Mouse (Mus musculus): ENCODE results near the gene Mast4.

The Mast4 gene

DNA sequence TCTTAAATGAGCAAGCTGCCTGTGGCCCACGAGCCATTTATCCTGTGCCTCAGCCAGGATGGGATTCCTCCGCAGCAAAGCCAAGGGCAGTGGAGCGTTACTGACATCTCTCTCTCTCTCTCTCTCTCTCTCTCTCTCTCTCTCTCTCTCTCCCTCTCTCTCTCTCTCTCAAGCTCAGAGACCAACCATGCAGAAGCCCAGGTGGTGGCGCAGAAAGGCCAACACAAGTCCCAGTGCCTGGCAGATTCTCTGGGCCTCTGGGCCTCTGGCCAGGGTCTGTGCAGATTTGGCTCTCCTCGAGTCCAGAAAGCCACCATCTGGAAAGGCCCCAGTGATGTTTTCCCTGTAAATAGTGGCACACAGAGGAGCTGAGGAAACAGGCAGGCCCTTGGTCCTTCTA lies 220.0 kb downstream of the Mast4 start:
- peak; percentile 26 for DNase-seq

DNA sequence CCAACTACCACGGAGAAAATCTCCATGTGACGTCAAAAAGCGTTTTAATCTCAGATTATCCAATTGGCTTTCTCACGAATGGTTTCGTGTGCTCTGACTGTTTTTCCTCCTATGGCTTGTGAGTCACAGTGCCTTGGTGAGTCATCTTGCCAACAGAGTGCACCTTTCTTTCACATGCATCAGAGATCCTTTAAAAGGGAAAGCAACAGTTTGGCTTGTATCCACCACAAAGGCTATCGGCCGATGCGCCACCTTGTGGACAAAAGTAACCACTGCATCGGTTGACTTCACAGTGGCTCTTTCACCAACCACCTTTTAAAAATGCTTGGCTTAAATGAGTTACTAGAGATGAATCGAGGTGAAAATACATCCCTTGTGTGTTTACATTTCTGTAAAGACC lies 224.4 kb downstream of the Mast4 start:
- DNase-seq = peak; percentile 75

DNA sequence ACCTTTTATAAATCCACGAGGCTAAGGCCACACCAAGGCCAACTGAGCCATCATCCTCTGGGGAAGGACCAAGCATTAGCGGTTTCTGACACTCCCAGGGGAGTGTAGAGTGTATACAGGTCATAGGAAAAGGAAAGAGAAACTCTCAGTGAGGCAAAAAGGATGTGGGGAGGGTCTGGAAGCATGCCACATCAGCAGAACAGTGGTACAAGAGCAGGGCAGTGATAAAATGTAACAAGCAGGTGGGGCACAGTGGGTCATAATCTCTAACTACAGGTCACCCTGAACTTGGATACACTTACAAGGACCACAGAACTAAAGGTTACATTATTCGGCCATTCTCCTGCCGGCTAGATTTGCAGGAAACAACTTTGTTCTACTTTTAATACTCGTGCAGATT lies 226.9 kb downstream of the Mast4 start:
- DNase-seq = no peak

DNA sequence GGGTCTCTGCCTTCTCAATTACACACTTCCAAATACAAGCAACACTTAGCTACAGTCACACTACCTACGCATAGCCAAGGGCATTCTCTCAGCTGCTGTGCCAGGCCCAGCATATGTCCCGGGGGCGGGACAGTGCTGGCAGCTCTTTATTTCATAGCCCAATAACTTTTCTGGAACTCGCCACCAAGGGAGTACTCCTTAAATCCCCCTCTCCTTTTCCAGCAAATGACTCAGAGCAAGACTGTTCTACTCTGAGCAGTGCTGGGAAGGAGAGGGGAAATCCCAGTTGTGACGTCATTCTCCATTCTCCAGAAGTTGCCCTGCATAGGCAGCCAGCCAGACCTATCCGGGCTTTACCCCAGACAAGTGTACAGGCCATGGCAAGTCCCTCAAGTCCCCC lies 231.7 kb downstream of the Mast4 start:
- no peak for DNase-seq

DNA sequence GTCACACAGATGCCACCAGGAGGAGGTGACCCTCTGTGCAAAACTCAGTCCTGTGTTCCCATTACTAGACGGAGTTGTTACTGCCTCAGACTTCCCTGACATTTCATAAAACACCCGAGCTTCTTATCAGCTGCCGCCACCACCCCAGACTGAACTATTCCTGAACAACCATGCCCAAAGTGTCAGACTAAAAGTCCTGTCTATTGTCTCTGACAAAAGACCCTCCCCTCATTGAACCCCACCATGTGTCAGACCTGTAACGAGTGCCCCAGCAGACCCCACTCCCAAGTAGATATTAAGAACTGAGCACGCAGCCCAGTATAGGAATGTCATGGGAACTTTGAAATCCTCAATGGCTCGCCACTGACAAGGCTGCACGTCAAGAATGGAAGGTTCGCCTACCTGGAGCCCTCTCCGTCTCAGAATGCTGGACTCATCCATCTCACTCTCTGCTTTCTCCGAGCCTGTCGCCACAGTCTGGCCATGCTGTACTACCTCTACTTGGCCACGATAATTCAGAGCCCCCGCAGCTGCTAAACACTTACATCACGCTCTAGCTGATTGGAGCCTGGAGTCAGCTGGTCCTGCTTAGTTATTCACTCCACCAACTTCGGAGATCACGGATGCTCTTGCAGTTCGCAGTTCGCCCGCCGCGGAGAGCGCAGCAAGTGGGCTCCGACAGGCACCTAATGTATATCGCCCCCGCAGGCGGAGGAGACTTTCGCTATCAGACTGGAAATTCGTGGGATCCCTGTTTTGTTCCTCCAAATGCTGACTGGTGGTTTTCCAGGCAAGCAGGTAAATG lies 237.7 kb downstream of the Mast4 start:
- DNase-seq = peak; percentile 30

DNA sequence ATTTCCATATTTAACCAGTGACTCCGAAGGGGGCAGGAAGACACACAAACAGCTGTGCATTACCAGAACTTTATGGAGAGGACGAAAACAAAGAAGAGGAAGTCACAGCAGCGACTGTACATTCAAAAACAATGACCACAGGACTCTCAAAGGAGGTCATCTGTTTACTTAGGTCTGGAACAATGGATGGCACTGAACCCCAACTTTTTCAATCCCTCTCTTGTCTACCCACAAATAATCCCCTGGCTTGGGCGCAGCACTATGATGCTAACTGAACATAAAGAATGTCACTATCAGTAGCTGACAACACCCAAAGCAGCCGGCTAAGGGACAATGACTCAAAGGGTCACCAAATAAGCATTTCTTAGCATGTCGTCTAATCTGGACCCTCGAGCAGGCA lies 238.8 kb downstream of the Mast4 start:
- no peak for DNase-seq

DNA sequence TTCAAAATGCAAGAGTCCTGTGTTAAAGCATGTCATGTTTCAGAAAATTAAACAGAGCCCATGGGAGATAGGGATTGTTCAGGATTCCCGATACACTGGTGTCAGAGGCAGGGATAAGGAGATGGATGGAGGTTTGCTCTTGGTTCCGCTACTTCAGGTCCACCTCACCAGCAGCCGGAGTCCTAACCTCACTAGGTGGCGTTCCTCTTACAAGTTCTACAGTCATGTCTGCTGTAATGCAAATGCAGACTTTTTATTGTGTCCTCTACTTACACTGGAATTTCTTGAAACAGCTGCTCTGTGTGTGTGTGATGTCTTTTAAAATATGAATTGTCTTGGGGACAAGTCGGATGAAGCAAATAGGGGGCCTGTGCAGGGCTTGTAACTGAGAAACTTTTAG lies 239.7 kb downstream of the Mast4 start:
- no peak for DNase-seq

DNA sequence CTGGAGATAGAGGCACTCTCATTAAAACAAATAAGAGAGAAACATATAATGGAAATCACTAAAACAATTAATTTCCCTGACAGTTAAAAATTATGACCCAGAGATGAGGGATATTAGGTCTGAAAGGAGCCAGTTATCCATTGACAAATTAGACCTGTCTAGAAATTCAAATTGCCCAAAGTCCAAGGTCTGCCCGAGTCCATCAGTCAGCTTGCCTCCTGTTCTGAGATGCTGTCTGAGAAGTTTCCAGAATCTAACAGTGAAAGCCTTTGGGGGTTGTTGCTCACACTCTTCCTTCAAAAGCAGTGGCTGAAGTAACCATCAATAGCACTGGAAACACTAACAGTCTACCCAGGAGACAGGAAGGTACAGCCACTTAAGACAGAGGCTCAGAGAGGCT lies 240.6 kb downstream of the Mast4 start:
- DNase-seq = no peak

DNA sequence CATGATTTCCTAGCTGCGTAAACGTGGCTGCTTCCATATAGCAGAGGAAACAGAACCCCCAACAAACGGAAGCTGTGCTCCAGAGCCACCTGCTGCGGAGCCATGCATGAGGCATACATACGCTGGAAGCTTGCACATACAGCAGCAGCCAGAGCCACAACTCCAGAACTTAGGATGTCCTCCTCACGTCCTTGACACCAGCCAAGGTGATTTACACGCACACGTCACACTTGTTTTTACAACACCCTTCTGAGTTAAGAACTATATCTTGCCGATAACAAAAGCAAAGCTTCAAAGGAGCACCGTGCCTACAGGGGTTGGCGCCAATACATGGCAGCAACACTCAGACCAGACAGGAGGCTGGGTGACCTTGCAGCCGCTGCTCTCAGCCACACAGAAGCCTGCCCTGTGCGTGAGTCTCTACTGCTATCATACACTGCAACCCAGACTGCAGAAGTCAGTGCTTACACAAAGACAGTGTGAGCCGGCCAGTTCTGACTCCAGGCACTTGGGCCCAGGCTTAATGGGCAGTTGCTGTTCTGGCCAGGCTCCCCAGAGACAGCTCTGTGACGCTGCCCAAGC lies 248.7 kb downstream of the Mast4 start:
- no peak for DNase-seq

DNA sequence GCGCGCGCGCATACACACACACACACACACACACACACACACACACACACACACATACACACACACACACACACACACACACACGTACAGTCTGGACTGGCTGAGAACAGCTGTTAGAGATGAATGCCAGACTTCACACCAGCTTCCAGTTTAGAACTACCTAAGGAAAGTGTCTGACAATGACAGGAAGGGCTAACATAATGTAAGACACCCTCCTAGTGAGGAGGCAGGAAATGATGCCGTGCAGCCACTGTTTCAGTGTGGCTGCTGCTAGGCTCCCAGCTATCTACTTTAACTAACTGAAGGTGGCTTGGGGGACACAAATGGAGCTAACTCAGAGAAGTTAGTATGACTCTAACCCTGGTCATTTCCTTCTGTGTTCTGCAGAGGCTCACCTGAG lies 251.4 kb downstream of the Mast4 start:
- DNase-seq = no peak

DNA sequence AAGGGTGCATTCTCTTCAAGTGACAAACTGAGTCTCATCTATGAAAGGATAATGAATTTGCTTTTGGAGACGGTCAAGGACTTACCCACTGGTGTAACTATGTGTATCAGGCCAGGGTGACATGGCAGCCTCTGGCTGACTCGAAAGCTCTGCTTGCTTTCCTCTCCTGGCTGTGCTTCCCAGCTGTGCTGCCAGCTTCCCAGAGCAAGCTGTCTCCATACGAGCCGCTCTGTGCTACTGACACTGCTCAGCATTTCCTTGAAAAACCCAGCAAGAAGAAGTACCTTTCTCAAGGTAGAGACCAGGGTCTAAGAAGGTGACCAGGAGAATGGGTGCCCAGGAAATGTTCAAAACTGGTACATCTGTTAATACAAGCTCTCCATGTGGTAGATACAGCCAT lies 254.5 kb downstream of the Mast4 start:
- DNase-seq = no peak

DNA sequence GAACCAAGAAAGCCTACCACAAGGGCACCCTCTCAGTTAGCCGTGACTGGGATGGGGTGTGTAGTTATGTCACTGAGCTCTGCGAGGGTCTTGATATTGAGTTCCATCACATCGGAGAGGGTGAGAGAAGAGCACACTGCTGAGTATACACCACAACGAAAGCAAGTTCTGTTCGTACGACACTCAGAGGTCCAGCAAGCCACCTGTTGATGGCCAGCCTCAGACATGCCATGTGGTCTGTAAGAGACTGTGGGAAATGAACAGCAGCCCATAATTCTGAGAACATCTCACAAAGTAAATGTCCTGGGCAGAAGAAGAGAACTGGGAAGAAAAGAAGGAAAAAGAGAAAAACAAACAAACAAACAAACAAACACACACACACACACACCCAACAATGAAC lies 255.5 kb downstream of the Mast4 start:
- DNase-seq = no peak

DNA sequence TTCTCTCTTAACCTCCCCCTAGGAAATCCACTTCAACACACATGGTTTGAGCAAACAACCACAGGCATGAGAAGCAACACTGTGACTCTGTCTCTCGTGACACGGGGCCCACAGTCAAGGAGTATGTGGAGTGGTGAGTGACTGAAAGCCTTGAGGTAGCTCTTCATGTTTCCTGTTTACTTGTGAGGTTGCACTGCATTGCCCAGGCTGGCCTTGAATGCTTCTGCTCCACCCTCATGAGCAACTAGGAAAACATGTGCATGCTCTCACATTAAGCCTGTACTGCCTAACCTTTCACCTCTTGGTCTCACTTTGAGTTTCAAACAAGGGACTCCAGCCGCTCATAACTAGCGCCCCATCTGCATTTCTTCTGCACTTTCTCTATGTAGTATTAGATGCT lies 260.8 kb downstream of the Mast4 start:
- no peak for DNase-seq

DNA sequence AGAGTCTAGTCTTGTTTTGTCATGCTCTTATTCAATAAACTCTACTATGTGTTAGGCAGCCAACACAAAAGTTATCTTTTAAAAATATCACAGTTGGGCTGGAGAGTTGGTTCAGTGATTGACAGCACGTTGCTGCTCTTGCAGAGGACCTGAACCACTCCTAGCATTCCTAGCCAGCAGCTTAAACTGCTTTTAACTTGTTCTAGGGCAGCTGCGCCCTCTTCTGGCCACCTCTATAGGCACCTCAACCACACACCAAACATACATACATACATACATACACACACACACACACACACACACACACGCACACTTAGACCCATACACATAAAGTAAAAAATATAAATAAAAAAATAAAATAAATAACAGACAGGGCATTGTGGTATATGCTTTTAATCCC lies 262.5 kb downstream of the Mast4 start:
- no peak for DNase-seq

DNA sequence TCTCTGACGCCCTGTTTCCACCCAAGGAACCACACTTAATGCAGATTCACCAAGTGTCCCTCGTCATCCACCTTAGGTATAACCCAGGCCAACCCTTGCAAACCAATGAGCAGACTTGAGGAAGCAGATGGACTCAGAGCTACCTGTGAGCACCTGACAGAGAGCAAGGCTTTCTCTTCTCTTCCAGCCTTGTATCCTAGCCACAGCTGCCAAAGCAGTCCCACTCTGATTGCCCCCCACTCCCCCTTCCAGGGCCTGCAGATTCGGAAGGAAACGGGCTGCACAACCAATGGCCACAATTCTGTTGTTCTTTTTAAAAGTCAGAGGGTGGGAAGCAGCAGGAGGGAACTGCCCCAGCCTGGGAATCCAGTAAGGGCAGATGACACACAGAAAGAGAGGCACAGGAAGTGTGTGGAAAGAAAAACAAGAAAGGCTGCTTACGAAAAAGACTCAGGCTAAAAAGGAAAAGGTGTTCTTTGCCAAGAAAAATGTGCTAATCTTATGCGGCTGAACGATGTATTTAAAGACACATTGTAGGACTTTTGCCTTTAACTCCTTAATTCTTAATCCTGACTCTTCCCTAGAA lies 266.6 kb downstream of the Mast4 start:
- no peak for DNase-seq

DNA sequence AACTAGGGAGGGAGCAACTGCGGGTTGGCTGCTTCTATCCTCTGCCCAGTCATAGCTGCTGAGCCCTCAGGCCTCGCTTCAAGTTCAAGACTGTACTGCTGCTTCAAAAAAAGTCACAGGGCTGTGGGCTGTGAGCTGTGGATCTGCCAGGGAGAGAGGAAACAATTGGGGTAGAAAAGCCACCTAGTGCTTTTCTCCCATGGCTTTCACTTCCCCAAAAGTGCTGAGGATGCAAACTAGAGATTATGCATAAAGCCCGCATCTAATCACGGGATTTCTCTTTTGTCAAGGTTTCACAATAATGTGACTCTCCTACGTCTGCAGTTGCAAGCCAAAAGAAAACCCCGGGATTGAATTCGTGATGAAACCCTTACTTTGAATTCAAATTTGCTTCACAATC lies 268.9 kb downstream of the Mast4 start:
- DNase-seq = no peak

DNA sequence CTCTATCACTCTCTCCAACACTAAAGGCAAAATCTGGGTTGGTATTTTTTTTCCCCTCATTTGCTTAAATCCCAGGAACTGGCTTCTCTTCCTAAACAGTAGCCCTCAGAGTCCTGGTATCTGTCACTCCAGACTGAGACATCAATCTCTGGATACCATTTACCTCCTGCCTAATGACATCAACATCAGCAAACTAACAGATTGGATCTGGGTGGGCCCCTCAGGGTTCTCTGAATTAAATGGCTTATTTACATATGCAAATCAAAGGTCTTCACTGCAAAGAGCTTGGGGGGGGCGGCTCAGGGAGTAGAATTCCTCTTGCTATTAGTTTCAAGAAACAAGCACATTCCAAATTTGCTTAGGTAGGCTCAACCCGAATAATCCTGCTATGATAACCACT lies 272.6 kb downstream of the Mast4 start:
- DNase-seq = no peak

DNA sequence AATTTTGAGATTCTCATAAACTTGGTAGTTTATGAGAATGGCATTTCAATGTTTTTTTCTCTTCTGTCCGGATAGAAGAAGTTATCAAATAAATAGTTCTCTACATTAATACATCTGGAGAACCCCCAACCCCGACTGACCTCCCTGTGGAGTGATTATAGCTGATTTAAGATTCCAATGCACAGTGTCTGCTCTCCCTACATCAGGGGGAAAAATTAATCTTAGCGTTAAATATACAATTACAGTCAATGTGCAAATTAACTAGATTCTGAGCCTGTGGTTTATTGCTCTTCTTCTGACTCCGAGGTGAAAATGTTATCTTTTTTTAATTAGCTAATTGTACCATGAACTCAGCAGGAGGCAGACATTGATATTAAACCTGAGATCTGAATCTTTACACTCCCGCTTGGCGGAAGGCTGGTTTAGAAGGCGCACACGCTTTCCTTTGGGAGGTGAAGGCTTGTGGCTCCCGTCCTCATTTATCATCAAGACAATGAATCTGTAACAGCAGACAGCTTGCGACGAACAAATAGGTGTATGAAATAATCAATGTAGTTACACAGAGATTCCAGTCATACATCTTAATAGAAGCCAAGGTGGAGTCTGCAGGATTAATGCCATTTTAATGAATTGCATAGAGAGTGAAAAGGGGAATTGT lies 274.2 kb downstream of the Mast4 start:
- no peak for DNase-seq

DNA sequence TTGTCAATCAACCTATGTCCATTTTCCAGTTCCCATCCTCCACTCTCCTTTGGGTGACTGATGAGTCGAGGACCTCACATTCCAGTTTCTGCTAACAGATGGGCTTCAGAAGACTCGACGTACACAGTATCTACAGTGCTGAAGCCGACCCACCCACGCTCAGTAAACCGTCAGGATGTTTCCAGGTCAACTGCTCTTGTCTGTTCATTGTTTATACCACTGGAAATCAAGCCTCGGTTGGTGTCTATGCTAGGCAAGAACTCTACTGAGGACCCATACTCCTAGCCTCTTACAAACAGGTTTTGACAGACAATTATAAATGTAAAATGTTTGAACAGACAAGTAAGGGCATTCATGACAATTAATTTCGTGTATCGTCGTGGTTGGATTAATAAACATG lies 277.8 kb downstream of the Mast4 start:
- no peak for DNase-seq

DNA sequence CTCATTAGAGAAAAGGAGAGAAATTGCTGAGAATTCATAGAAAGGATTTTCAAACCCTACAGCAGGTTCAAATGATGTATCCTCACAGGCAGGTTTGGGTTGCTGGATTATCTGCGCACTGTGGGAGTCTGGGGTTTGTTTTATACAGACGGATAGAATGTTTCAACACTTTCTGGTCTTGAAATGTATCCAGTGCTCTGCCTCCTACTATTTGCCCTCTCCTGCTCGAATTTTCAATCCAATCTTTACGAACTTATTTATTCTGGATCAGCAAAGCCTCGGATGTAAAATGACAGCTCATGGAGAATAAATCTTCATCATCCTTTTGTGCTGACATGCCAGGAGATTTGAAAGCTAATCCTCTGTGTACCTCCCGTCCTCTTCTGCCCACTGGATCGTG lies 281.6 kb downstream of the Mast4 start:
- no peak for DNase-seq

DNA sequence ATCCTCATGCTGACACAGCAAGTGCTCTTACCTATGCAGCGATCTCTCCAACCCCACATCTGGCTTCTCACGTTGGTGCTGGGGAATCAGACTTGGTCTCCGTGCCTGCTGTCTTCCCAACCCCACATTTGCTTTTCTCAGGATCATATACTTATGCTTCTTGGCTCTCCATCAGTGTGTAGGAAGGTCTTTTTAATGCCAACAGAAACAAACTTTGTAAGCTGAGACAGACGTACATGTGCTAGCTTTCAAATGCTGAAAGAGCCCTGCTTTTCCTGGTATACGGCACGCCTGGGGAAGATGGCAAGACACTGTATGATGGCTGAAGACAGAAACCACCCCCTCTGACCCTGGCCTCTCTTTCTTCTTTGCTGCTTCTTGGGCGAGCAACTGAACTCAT lies 285.3 kb downstream of the Mast4 start:
- no peak for DNase-seq

DNA sequence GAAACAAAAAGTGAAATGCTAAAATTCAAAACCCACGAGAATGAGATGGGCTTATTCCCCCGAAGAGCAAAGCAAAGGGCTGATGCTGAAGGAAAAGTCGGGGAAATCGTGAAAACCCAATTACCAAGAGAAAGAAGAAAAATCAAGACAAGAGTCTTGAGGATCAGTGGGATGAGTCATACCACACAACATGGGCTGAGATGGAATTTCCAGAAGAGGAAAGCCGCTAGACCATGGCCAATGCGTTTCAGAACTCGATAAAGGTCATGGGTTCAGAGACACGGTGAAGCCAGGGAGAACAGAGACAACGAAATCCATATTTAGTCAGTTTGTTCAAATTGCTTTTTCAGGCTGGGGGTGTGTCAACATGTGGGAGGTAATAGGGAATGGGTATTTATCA lies 290.6 kb downstream of the Mast4 start:
- no peak for DNase-seq

DNA sequence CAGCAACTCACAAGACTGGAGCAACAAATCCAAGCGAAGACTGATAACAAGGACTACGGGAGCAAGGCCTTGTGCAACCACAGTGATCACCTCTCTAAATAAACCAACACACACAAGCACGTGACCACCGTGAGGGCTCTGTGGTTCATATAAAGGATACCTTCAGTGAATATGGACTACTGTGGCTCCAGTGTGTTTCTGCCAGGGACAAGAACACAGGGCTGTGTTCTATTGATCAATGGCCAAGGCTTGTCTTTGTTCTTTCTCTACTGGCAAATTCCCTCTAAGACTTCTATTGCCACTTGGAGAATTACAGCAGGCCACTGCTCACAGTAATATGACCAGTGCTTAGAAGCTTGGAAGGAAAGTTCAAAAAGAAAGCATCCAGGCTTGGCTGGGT lies 291.3 kb downstream of the Mast4 start:
- no peak for DNase-seq

DNA sequence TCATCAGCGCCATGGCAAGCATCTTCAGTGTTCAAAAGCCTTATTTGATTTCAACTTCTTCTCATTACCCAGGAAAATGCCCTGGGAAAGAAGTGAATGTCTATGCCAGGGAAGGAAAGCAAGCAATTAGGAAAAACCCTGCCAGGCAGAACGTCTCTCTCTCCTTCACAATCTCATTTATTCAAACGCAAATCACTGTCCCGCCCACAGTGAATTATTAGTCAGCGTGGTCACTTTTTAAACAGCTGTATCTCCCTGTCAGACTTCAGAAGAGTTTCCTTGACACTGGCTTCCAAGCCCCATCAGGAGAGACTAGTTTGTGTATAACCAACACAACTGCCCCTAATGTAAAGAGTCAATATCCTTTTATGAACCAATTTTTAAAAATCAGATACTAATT lies 296.8 kb downstream of the Mast4 start:
- no peak for DNase-seq

Data from lung, postnatal 36 days (tissue).